Mouse (Mus musculus): ENCODE data around the gene Hipk2.

GRCm38 (mm10) chr6:38908401-38908800, 32.4 kb upstream of the Hipk2 start:
- no peak for TF ChIP-seq CTCF (IDR thresholded peaks at IDR 0.05; ENCODE audit: low read depth)
- no peak for TF ChIP-seq EP300 (optimal IDR thresholded peaks at IDR 0.05)
